Mouse (Mus musculus) neural tube, embryonic 14.5 days (tissue): Measurements from ENCODE around the gene Acsl1. TPM values are rescaled to one million over a fixed set of nuclear protein-coding genes. Genes with fewer than 3 reads are reported as not detected.

Source experiments
- ATAC-seq: fragments of 200-750 bp; cut with Nextera tagmentation; 2 replicates; pipeline ENCODE4 v1.8.0; 2017; ENCODE audit warnings: low read depth, mild to moderate bottlenecking, moderate TSS enrichment, moderate library complexity
- H3K27ac ChIP-seq: fragments of 300-500 bp; sonication (generic); 2 replicates; pipeline ENCODE4 v1.5.1; 2014; ENCODE audit warnings: low read depth, mild to moderate bottlenecking, control low read depth, low read length, moderate library complexity, mixed read lengths
- H3K27me3 ChIP-seq: fragments of 300-500 bp; sonication (generic); 2 replicates; pipeline ENCODE4 v1.6.1; 2014; ENCODE audit warnings: low read length; ENCODE audit not compliant: control insufficient read depth, insufficient read depth
- H3K36me3 ChIP-seq: fragments of 300-500 bp; sonication (generic); 2 replicates; pipeline ENCODE4 v1.6.1; 2014; ENCODE audit warnings: low read length, mixed read lengths; ENCODE audit not compliant: control insufficient read depth, insufficient read depth
- H3K4me1 ChIP-seq: fragments of 300-500 bp; sonication (generic); 2 replicates; pipeline ENCODE4 v1.6.1; 2014; ENCODE audit warnings: low read length; ENCODE audit not compliant: control insufficient read depth, insufficient read depth
- H3K4me2 ChIP-seq: fragments of 300-500 bp; sonication (generic); 2 replicates; pipeline ENCODE4 v1.6.1; 2014; ENCODE audit warnings: mild to moderate bottlenecking, low read depth, low read length, control low read depth
- H3K4me3 ChIP-seq: fragments of 300-500 bp; sonication (generic); 2 replicates; pipeline ENCODE4 v1.5.1; 2014; ENCODE audit warnings: low read depth, low read length, control low read depth, mixed read lengths
- H3K9ac ChIP-seq: fragments of 300-500 bp; sonication (generic); replicated peaks from 2 replicates; pipeline ENCODE4 v1.6.1; 2014; ENCODE audit warnings: low read depth, mild to moderate bottlenecking, control low read depth, low read length, mixed read lengths
- H3K9me3 ChIP-seq: fragments of 300-500 bp; sonication (generic); 2 replicates; pipeline ENCODE4 v1.6.1; 2016; ENCODE audit warnings: low read length; ENCODE audit not compliant: control insufficient read depth
- WGBS: fragments of 180-500 bp; shearing (Covaris S2); extraction: QIAGEN DNeasy Blood & Tissue Kit; methylation state at CpG from one replicate; pipeline ENCODE4 v1.1.7; 2014; 5-methylcytosine and 5-hydroxymethylcytosine counted together
- polyA plus RNA-seq: library from polyadenylated mRNA; unstranded; fragments of >200 nt; fragmentation: Nextera tagmentation; extraction: Ambion mirVana; gene quantifications from 2 replicates; pipeline ENCODE4 v1.2.1, GENCODE M21; 2014

Acsl1 gene
- polyA plus RNA-seq, 1 experiment from 2014 or later = 19.9 TPM

DNA sequence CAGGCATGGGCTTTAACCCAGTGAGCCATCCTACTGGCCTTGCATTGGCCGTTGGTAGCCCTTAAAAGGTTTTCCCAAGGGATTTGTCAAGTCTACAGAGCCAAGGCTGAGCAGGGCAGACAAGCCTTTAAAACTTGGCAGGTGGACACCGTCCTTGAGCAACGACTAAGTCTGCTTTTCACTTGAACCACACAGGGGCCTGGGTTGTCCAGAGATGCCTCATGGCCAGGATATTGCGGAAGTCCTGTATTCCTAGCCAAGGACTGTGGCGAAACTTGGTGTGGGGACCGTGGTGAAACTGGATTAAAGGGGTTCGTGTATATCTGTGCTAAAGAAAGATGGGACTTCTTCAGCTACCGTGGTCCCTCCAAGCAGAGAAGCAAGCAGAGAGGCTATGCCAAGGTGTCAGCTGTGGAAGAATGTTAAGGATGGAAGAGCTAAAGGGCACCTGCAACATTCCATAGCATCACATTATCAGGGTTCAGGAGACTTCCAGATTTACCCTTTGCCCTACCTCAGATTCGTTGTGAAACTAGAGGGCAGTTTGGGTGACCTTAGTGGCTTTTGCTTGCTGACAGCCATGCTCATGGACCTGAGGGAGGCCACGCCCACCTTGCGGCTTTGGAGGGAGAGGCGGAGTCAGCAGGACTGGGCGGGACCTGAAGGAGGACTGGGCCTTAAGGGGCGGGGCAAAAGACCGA is 596 bp upstream of the Acsl1 start:
- Histone ChIP-seq H3K9ac (no peak overlapping the region), H3K4me3 (peak overlapping the region; percentile 89), H3K4me1 (peaks cover 9% of the 10 kb centered on the region; the same call in 1 of the 2 replicates), H3K27me3 (no peaks in the 10 kb centered on the region), H3K27ac (no peak overlapping the region), H3K9me3 (no peaks in the 10 kb centered on the region), H3K36me3 (no peaks in the 10 kb centered on the region), H3K4me2 (peak overlapping the region; percentile 78)
- no peak for ATAC-seq
- 41% methylated on average over 15 of the region's 15 CpGs for WGBS

DNA sequence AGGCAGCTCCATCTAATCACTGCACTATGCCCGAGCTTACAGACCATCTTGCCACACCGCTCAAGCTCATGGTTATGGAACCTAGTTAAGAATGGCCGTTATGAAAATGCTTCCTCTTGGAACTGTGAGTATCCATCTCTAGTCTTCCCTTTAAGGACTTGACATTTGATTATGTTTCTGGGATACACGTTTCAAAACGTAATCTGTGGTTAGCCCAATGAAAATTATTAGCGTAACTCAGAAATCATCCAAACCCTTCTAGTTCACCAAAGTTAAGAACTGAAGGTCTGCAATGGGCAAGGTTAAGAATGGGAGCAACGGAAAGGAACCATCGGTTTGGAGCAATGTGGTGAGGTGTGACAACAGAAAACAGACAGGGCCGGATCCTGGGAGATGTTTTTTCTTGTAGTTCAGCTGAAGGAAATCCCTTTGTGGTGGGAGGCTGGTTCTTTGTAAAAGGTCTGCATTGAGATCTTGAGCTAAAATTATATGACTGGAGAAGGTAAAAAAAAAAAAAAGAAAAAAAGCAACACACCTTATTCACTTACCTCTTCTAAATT is 1.2 kb downstream of the Acsl1 start:
- peaks cover 9% of the 10 kb centered on the region; the same call in 1 of the 2 replicates for H3K4me1 ChIP-seq
- H3K4me2 ChIP-seq = peak overlapping the region; percentile 78
- peak overlapping the region; percentile 81 for H3K9ac ChIP-seq
- peak overlapping the region; percentile 89 for H3K4me3 ChIP-seq
- no peaks in the 10 kb centered on the region for H3K36me3 ChIP-seq
- peak; percentile 3; the same call in 1 of the 2 replicates for ATAC-seq
- H3K27ac ChIP-seq = peak overlapping the region; percentile 85
- no peaks in the 10 kb centered on the region for H3K27me3 ChIP-seq
- WGBS = 39% methylated on average over 9 of the region's 9 CpGs
- no peaks in the 10 kb centered on the region for H3K9me3 ChIP-seq

DNA sequence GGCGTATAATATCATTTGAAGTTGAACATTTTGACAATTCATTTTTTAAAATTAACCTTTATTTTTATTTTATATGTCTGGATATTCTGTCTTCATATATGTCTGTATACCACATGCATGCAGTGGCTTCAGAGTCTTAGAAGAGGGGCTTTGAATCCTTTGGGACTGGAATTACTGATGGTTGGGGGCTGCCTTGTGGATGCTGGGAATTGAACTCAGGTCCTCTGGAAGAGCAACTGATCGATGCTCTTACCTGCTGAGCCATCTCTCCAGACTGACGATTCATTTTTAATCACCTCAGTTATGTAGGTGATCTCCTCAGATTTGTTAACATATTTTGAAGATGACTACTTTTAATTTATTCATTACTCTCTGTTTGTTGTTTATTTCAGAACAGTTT is 3.3 kb downstream of the Acsl1 start:
- H3K4me3 ChIP-seq = no peak overlapping the region
- no peaks in the 10 kb centered on the region for H3K9me3 ChIP-seq
- ATAC-seq = no peak
- no peak overlapping the region for H3K4me2 ChIP-seq
- H3K4me1 ChIP-seq = peaks cover 9% of the 10 kb centered on the region; the same call in 1 of the 2 replicates
- WGBS = 96% methylated on average over 3 of the region's 3 CpGs
- no peaks in the 10 kb centered on the region for H3K36me3 ChIP-seq
- H3K27ac ChIP-seq = no peak overlapping the region
- H3K27me3 ChIP-seq = no peaks in the 10 kb centered on the region
- no peak overlapping the region for H3K9ac ChIP-seq

- 90% methylated on average over 6 of the region's 6 CpGs for WGBS
- Histone ChIP-seq H3K4me2 (no peak overlapping the region), H3K9me3 (no peaks in the 10 kb centered on the region), H3K27me3 (no peaks in the 10 kb centered on the region), H3K27ac (no peak overlapping the region), H3K9ac (no peak overlapping the region), H3K4me3 (no peak overlapping the region), H3K4me1 (peaks cover 9% of the 10 kb centered on the region; the same call in 1 of the 2 replicates), H3K36me3 (no peaks in the 10 kb centered on the region)
- no peak for ATAC-seq
These were observed 3.8 kb downstream of the Acsl1 start for GRCm38 (mm10) chr8:46474634-46475033.

DNA sequence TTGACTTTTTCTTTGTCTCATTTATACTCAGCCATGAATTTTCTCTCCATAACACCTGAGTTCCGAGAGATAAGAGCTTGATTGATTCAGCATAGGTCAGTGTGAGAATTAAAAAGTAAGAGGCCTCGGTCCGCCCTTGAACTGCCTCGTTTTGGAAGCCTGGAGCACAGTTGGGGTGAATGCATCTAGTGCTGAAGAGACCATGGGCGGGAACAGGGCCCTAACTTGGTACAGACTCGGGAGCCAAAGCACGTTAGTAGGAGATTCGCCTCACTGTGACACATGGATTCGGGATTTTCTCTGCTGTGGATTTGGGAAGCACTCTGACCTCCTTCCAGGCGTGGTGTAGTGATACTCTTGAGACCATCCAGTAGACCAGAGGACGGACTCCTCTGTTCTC is 4.6 kb downstream of the Acsl1 start:
- H3K4me2 ChIP-seq = no peak overlapping the region
- no peak overlapping the region for H3K27ac ChIP-seq
- H3K36me3 ChIP-seq = no peaks in the 10 kb centered on the region
- 88% methylated on average over 11 of the region's 11 CpGs for WGBS
- H3K4me1 ChIP-seq = peaks cover 9% of the 10 kb centered on the region; the same call in 1 of the 2 replicates
- H3K27me3 ChIP-seq = no peaks in the 10 kb centered on the region
- no peaks in the 10 kb centered on the region for H3K9me3 ChIP-seq
- no peak for ATAC-seq
- no peak overlapping the region for H3K4me3 ChIP-seq
- no peak overlapping the region for H3K9ac ChIP-seq

DNA sequence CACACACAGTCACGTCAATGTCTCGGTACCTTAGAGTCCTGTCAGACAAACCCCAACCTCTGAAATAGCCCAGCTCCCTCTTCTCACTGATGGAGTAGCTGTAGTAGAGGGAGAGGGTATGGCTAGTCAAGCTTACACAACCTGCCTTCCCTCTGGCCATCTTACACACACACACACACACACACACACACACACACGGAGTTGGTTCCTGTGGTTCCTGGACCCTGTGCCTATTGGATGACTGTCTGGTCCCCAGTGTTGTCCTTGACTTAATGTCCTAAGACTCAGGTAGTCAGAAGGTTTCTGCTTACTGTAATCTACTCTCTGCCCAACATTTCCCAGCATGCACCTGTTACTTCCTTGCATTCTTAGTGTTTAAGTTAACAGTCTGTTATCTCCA is 5.1 kb downstream of the Acsl1 start:
- Histone ChIP-seq H3K4me3 (no peak overlapping the region), H3K9ac (no peak overlapping the region), H3K4me2 (no peak overlapping the region), H3K4me1 (peaks cover 12% of the 10 kb centered on the region; the same call in 1 of the 2 replicates), H3K27me3 (no peaks in the 10 kb centered on the region), H3K27ac (no peak overlapping the region), H3K9me3 (no peaks in the 10 kb centered on the region), H3K36me3 (no peaks in the 10 kb centered on the region)
- ATAC-seq = no peak
- WGBS = 96% methylated on average over 3 of the region's 3 CpGs

DNA sequence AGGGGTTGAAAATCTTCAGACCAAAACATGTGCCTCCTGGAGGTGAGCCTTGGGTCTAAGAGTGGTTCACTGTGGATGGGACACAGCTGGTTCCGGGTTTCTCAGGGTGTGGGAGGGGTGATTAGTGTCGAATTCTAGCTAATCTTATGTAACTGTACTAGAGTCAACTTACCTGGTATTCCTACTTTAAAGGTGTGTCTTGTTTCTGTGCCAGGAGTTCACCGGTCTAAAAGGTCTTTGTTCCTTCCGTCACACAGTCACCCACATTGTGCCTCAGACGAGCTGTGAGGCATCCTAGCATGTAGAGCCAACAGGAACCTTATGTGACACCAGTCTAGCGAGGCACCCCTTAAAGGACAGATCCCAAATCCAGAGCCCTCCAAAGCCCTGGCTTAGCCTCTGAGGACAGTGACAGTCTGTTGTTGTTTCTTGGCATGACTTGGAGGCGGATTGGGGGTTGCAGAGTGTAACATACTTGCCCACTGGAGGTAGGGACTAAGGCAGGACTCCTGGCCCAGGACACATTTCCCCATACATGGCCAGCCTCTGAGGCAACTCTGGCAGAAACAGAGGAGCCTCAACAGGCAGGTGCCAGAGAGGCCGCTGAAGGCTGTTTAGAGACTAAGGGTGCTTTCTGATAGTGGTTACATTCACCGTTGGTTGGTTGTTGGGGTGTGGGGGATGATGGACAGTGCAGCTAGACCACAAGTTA is 7.1 kb downstream of the Acsl1 start:
- H3K9ac ChIP-seq = no peak overlapping the region
- H3K27me3 ChIP-seq = no peaks in the 10 kb centered on the region
- H3K36me3 ChIP-seq = no peaks in the 10 kb centered on the region
- H3K4me3 ChIP-seq = no peak overlapping the region
- 89% methylated on average over 9 of the region's 9 CpGs for WGBS
- H3K4me2 ChIP-seq = no peak overlapping the region
- no peak overlapping the region for H3K27ac ChIP-seq
- no peak for ATAC-seq
- H3K4me1 ChIP-seq = peaks cover 3% of the 10 kb centered on the region; the same call in 1 of the 2 replicates
- no peaks in the 10 kb centered on the region for H3K9me3 ChIP-seq

GRCm38 (mm10) chr8:46478783-46479182 is 7.9 kb downstream of the Acsl1 start:
- no peak overlapping the region for H3K27ac ChIP-seq
- no peaks in the 10 kb centered on the region for H3K36me3 ChIP-seq
- no peaks in the 10 kb centered on the region for H3K27me3 ChIP-seq
- no peak overlapping the region for H3K4me2 ChIP-seq
- H3K9ac ChIP-seq = no peak overlapping the region
- WGBS = 95% methylated on average over 10 of the region's 10 CpGs
- no peaks in the 10 kb centered on the region for H3K9me3 ChIP-seq
- ATAC-seq = no peak
- H3K4me3 ChIP-seq = no peak overlapping the region
- peaks cover 3% of the 10 kb centered on the region; the same call in 1 of the 2 replicates for H3K4me1 ChIP-seq
